Mouse (Mus musculus) embryonic facial prominence, embryonic 13.5 days (tissue): ENCODE measurements at regions not wholly inside any gene's neighbourhood (a gene's known extent, or its start where the extent isn't known, plus 50 kb on each side); places are given as distances from the start of the nearest gene placed in this dataset.

ENCODE experiments used
- ATAC-seq: fragments of 200-750 bp; cut with Nextera tagmentation; 2 replicates; pipeline ENCODE4 v1.8.0; 2017; ENCODE audit warnings: low read depth; ENCODE audit not compliant: insufficient number of reproducible peaks, insufficient read depth, low FRiP score, low TSS enrichment
- H3K27ac ChIP-seq: fragments of 300-500 bp; sonication (generic); 2 replicates; pipeline ENCODE4 v1.5.1; 2015; ENCODE audit warnings: moderate library complexity, mild to moderate bottlenecking, inconsistent platforms
- H3K27me3 ChIP-seq: fragments of 300-500 bp; sonication (generic); 2 replicates; pipeline ENCODE4 v1.6.1; 2015; ENCODE audit warnings: mild to moderate bottlenecking, inconsistent platforms
- H3K36me3 ChIP-seq: fragments of 300-500 bp; sonication (generic); 2 replicates; pipeline ENCODE4 v1.6.1; 2015; ENCODE audit warnings: mild to moderate bottlenecking, inconsistent platforms
- H3K4me1 ChIP-seq: fragments of 300-500 bp; sonication (generic); 2 replicates; pipeline ENCODE4 v1.6.1; 2015; ENCODE audit warnings: inconsistent platforms
- H3K4me2 ChIP-seq: fragments of 300-500 bp; sonication (generic); 2 replicates; pipeline ENCODE4 v1.6.1; 2015; ENCODE audit warnings: moderate library complexity, mild to moderate bottlenecking, inconsistent platforms
- H3K4me3 ChIP-seq: fragments of 300-500 bp; sonication (generic); 2 replicates; pipeline ENCODE4 v1.5.1; 2015; ENCODE audit warnings: mild to moderate bottlenecking, inconsistent platforms
- H3K9ac ChIP-seq: fragments of 300-500 bp; sonication (generic); 2 replicates; pipeline ENCODE4 v1.6.1; 2015; ENCODE audit warnings: mild to moderate bottlenecking, inconsistent platforms
- H3K9me3 ChIP-seq: fragments of 300-500 bp; sonication (generic); 2 replicates; pipeline ENCODE4 v1.6.1; 2016; ENCODE audit warnings: inconsistent platforms
- WGBS: fragments of 180-500 bp; shearing (Covaris S2); methylation state at CpG from one replicate; pipeline ENCODE4 v1.1.7; 2015; ENCODE audit warnings: mixed read lengths; 5-methylcytosine and 5-hydroxymethylcytosine counted together

DNA sequence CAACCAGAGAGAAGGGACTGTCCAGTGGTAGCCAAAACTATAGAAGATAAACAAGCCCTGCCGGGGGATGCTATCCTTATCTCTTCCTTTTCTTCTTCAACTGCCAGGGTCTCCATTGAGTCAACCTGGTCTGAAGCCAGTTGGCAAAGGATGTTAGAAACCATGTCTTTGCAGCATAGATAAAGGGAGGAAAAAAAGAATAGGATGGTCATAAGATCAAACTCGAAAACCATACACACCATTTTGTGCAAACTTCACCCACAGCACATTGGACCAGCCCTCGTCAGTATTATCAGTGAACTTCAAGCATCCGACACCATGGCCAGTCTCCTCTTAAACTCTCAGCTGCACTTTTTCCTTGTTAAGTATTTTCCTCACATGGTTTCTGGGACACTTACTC is 101.8 kb downstream of the Gm12728 start:
- Histone ChIP-seq H3K27ac (no peak overlapping the region), H3K4me2 (no peak overlapping the region), H3K36me3 (no peaks in the 10 kb centered on the region), H3K4me3 (no peak overlapping the region), H3K4me1 (0 out of 2 replicates have a peak, but pooled peaks cover 5% of the 10 kb centered on the region), H3K9me3 (no peaks in the 10 kb centered on the region), H3K27me3 (no peaks in the 10 kb centered on the region), H3K9ac (no peak overlapping the region)
- WGBS: 90% methylated on average over 4 of the region's 4 CpGs
- ATAC-seq: no peak

DNA sequence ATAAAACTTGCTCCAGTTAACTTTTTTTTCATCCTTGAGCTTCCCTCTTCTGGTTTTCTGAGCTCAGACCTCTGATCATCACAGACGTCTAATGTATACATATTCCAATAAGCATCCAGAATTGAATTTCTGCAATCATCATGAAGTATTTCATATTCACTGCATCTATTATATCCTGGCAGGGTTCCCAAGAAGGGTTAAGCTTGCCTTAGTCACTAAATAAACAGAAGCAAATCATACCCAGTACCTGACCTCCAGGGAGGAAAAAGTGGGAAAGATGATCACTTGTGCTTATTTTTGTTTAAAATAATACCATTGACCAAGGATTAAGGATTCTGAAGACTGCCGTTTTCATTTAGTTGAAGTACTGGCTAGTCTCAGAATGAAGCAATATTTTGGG is 102.4 kb downstream of the Gm12728 start:
- Histone ChIP-seq H3K36me3 (no peaks in the 10 kb centered on the region), H3K27ac (no peak overlapping the region), H3K27me3 (no peaks in the 10 kb centered on the region), H3K9ac (no peak overlapping the region), H3K9me3 (no peaks in the 10 kb centered on the region), H3K4me1 (0 out of 2 replicates have a peak, but pooled peaks cover 5% of the 10 kb centered on the region), H3K4me2 (no peak overlapping the region), H3K4me3 (no peak overlapping the region)
- 47% methylated on average over 2 of the region's 2 CpGs for WGBS
- no peak for ATAC-seq

DNA sequence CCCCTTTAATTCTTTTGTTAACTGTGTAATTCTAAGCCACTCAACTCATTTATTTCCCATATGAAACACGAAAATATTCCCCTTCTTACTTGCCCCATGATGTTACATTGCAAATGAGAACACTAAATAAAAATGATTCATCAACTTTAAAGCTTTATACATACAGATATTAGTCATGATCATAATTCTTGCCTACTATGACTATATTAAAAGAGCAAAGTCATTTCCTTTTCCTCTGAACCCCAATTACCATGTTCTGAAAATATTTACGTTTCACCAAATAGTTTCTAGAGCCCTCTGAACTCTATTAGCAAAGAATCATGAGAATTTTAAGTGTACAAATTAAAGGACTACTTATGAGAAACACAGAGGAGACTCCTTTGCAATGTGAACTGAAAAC is 105.4 kb downstream of the Gm12728 start:
- no peak for ATAC-seq
- no peak overlapping the region for H3K4me2 ChIP-seq

DNA sequence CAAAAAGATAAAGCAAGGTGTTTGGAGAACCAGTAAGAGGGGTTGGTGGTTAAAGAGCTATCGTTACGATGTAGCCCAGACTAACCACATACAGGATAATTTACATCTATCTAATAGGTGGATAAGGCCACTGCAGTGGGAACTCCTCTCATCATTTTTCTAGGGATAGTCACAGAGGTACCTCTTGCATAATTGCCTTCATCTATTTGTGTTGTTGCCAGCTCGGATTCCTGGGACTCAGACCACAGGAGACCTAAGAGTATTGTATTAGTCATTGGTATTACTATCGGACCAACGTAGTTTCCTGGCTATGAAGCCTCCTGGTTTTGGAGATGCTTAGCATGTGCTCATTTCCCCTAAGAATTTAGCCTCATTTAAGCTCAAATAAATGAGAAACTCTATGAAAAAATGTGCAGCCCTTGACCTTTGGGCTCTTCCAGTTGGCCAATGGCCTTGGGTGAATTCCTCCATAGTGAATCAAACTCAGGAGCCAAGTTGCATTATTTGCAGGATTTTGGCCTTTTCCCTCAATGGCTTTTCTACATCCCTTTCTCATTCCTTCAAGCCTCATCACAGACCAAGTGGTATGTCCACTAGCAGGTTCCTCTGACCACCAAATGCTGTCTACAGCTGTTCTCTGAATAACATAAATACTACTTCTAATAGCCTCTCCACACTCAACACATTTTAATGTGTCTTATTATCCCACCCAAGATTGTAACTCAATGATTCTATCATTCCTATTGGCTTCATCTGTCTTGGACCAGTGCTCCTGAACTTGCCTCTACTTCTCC is 108.6 kb downstream of the Gm12728 start:
- ATAC-seq: no peak
- Histone ChIP-seq H3K4me2 (no peak overlapping the region), H3K36me3 (no peaks in the 10 kb centered on the region), H3K4me3 (no peak overlapping the region), H3K27me3 (no peaks in the 10 kb centered on the region), H3K4me1 (peaks cover 11% of the 10 kb centered on the region), H3K9me3 (no peaks in the 10 kb centered on the region), H3K27ac (no peak overlapping the region), H3K9ac (no peak overlapping the region)
- 94% methylated on average over 5 of the region's 5 CpGs for WGBS

More for the DNA sequence above, 105.4 kb downstream of the Gm12728 start:
- H3K4me1 ChIP-seq: 0 out of 2 replicates have a peak, but pooled peaks cover 5% of the 10 kb centered on the region
- H3K27ac ChIP-seq: no peak overlapping the region
- no peak overlapping the region for H3K4me3 ChIP-seq
- 60% methylated on average over 2 of the region's 2 CpGs for WGBS
- H3K9ac ChIP-seq: no peak overlapping the region
- H3K9me3 ChIP-seq: no peaks in the 10 kb centered on the region
- H3K27me3 ChIP-seq: no peaks in the 10 kb centered on the region
- H3K36me3 ChIP-seq: no peaks in the 10 kb centered on the region

DNA sequence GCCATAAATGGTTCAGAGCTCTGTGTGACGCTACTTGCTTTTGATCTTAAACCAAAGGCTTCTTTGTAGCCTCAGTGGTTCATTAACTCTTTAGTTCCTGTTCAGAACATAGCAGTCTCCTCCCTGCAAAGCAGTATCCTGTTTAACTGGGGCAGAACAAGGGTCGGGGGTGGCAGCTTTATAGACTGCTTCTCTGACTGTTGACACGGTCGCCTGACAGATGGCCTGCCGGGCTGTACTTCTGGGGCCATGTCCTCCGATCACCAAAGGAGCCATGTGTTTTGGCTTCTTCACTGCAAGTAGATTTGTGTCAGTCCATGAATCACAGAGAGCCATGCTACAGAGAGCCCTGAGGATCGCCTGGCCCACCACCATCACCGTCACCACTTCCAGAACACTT is 115.2 kb downstream of the Gm12728 start:
- Histone ChIP-seq H3K27ac (no peak overlapping the region), H3K36me3 (no peaks in the 10 kb centered on the region), H3K4me2 (no peak overlapping the region), H3K9ac (no peak overlapping the region), H3K9me3 (no peaks in the 10 kb centered on the region), H3K4me3 (no peak overlapping the region), H3K27me3 (no peaks in the 10 kb centered on the region), H3K4me1 (peaks cover 19% of the 10 kb centered on the region)
- WGBS: 63% methylated on average over 8 of the region's 8 CpGs
- no peak for ATAC-seq

DNA sequence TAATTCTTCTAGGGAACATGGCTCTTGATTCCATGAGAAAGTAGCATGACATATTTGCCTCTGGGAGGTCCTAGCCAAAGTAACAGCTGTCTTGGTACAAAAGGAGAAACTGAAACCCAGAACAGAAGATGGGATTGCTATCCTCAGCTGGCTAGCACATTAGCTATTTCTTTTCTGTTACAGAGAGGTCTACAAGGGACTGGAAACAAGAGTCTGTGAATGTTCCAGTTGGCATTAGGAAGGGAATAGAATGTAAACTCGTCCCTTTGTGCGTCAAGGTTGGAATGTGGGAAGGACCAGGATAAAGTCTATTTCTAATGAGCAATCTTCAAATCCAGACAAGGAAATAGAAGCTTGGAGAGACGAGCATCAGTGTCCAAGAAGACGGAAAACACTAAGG is 116.7 kb downstream of the Gm12728 start:
- no peak overlapping the region for H3K4me3 ChIP-seq
- 91% methylated on average over 4 of the region's 4 CpGs for WGBS
- no peak for ATAC-seq
- no peaks in the 10 kb centered on the region for H3K9me3 ChIP-seq
- no peaks in the 10 kb centered on the region for H3K27me3 ChIP-seq
- no peak overlapping the region for H3K4me2 ChIP-seq
- H3K9ac ChIP-seq: no peak overlapping the region
- H3K36me3 ChIP-seq: no peaks in the 10 kb centered on the region
- peaks cover 26% of the 10 kb centered on the region for H3K4me1 ChIP-seq
- no peak overlapping the region for H3K27ac ChIP-seq

DNA sequence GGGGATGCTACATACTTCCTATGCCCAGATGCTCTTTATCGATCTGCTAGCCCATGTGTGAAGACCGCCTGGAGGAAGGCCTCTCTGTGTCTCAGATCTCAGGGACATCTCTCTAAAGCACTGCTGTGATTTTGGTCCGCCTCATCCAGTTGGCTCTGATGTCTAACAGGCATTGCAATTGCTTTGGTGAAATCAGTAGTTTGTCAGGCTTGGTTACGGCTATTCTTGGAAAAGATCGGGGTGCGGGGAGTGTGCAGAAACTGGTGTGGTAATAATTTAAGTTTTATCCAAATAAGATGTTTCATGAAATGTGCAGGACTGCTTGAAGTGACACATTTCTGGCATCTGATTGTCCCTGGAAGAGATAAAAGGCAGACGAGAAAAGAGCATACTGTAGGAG is 117.9 kb downstream of the Gm12728 start:
- Histone ChIP-seq H3K4me1 (peaks cover 28% of the 10 kb centered on the region), H3K4me3 (no peak overlapping the region), H3K36me3 (no peaks in the 10 kb centered on the region), H3K27me3 (no peaks in the 10 kb centered on the region), H3K9ac (no peak overlapping the region), H3K27ac (no peak overlapping the region), H3K4me2 (no peak overlapping the region), H3K9me3 (no peaks in the 10 kb centered on the region)
- WGBS: 52% methylated on average over 7 of the region's 7 CpGs
- no peak for ATAC-seq

DNA sequence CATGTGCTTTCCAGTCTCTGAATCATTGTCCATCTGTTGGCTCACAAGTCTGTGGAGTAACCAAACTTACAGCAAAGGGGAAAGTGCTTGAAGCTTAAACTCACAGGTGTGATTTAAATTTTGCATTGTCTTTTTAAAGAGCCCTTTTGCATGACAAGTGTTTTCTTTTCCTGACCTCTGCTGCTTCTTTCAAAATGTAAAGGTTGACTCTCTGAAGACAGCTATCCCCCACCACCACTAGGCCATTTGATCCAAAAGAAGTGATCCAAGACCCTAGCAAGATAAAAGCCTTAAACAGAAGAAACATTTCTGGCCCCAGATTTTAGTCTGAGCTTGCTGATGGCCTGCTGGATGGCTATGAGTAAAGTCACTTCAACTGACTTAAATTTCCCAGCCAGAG is 118.6 kb downstream of the Gm12728 start:
- no peak for ATAC-seq

DNA sequence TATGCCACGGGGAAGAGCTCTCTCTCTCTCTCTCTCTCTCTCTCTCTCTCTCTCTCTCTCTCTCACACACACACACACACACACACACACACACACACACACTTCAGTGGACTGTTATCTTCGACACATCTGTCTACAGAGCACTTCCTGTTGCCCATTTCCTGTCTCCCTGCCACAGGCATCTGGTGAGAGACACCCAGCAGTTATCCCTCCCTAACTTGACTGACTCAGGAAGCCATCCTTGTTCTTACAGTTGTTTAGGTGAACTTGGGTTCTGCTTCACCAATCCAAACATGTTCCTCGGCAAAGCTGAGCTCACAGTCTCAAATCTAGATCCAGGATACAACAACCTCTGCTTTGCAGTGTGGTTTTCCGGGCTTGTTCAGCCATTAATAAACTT is 119.6 kb downstream of the Gm12728 start:
- H3K27me3 ChIP-seq: no peaks in the 10 kb centered on the region
- H3K27ac ChIP-seq: no peak overlapping the region
- H3K4me3 ChIP-seq: no peak overlapping the region
- WGBS: 68% methylated on average over 4 of the region's 4 CpGs
- ATAC-seq: no peak
- peaks cover 18% of the 10 kb centered on the region for H3K4me1 ChIP-seq
- no peaks in the 10 kb centered on the region for H3K9me3 ChIP-seq
- no peaks in the 10 kb centered on the region for H3K36me3 ChIP-seq
- H3K4me2 ChIP-seq: no peak overlapping the region
- no peak overlapping the region for H3K9ac ChIP-seq

More for the DNA sequence above, 118.6 kb downstream of the Gm12728 start:
- Histone ChIP-seq H3K4me1 (peaks cover 22% of the 10 kb centered on the region), H3K4me3 (no peak overlapping the region), H3K9ac (no peak overlapping the region), H3K36me3 (no peaks in the 10 kb centered on the region), H3K9me3 (no peaks in the 10 kb centered on the region), H3K4me2 (no peak overlapping the region), H3K27ac (no peak overlapping the region), H3K27me3 (no peaks in the 10 kb centered on the region)

DNA sequence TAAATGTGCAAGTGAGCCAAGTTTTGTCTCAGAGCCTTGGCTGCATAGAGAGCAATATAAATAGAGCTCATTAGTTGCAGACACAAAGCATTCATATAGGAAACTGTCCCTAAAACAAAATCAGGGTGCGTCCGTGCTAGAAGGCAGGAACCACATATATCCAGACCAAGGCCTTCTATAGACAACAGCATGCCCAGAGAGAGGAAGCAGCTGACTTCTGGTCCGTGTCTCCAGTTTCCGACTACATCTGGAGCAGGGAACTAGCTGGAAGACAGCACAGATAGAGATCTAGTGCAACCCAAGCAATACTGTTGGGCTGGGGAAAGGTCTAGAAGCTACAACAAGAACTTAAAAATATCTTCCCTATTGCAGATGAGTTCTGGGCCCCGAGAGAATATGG is 121.0 kb downstream of the Gm12728 start:
- H3K4me3 ChIP-seq: no peak overlapping the region
- H3K4me2 ChIP-seq: no peak overlapping the region
- no peaks in the 10 kb centered on the region for H3K9me3 ChIP-seq
- H3K4me1 ChIP-seq: peaks cover 18% of the 10 kb centered on the region
- no peaks in the 10 kb centered on the region for H3K27me3 ChIP-seq
- H3K9ac ChIP-seq: no peak overlapping the region
- no peaks in the 10 kb centered on the region for H3K36me3 ChIP-seq
- ATAC-seq: no peak
- WGBS: 72% methylated on average over 5 of the region's 5 CpGs
- peak overlapping the region; percentile 12; the same call in 1 of the 2 replicates for H3K27ac ChIP-seq

DNA sequence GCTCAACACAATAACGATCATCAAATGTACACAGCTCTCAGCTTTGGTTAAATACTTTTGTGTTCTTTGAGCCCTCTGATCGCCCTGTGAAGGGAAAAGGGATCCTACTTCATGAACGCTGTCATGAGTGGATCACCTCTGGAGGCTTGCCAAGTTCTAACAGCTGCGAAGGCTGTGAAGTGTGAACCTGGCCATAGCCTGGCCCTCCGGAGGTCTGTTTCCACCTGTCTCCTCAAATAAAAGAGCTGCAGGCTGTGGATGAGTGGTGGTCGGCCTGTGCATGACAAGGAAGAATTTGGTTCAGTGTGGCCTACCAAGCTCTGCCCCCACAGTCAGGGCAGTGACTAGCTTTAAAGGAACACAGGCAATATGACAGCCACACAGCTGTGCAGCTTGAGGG is 122.0 kb downstream of the Gm12728 start:
- WGBS: 76% methylated on average over 6 of the region's 6 CpGs
- Histone ChIP-seq H3K4me2 (no peak overlapping the region), H3K27me3 (no peaks in the 10 kb centered on the region), H3K9me3 (no peaks in the 10 kb centered on the region), H3K36me3 (no peaks in the 10 kb centered on the region), H3K4me3 (no peak overlapping the region), H3K4me1 (peaks cover 18% of the 10 kb centered on the region), H3K27ac (no peak overlapping the region), H3K9ac (no peak overlapping the region)
- ATAC-seq: no peak

DNA sequence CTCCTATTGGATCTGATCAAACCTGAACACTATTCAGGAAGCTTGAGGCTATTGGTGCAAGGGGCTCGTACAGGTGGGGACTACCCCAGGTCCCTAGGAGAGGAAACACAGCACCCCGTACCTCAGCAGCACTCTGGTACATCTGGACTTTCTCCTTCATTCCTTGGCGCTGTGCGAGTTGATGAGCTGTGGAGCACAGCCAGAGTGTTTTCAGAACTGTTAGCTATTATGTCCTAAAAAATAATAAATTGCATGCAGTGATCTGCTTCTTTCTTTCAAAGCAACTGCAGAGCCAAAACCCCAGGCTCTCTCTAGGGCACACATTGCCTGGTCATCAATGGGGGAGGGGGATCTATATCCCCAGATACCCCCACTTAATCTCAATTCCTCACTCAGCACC is 122.6 kb downstream of the Gm12728 start:
- Histone ChIP-seq H3K4me1 (peaks cover 18% of the 10 kb centered on the region), H3K4me2 (no peak overlapping the region), H3K9me3 (no peaks in the 10 kb centered on the region), H3K9ac (no peak overlapping the region), H3K4me3 (no peak overlapping the region), H3K36me3 (no peaks in the 10 kb centered on the region), H3K27ac (no peak overlapping the region), H3K27me3 (no peaks in the 10 kb centered on the region)
- no peak for ATAC-seq
- WGBS: 67% methylated on average over 4 of the region's 4 CpGs
